Mouse (Mus musculus) adrenal gland, adult (tissue): ENCODE measurements around the gene Smpd1.

Experiments used
- DNase-seq, 2 experiments: peaks; one replicate each; pipeline ENCODE4 v3.0.0; 2022 to 2023; ENCODE audit warnings: low spot score in 1 of 2; ENCODE audit not compliant: inconsistent age in 2 of 2

The Smpd1 gene

GRCm38 (mm10) chr7:105554212-105554942 is at the start of gene Smpd1:
Smpd1 (plus strand) TSS chr7:105554360.
- peak; percentile 93 to 98 for DNase-seq

- DNase-seq = peak; percentile 38 to 74
Observed at GRCm38 (mm10) chr7:105507257-105507656, 46.9 kb upstream of the Smpd1 start.

GRCm38 (mm10) chr7:105510143-105510542 is 44.0 kb upstream of the Smpd1 start:
- no peak for DNase-seq

- DNase-seq = no peak
Observed at GRCm38 (mm10) chr7:105513845-105514291, 40.3 kb upstream of the Smpd1 start.

GRCm38 (mm10) chr7:105514561-105514960 is 39.6 kb upstream of the Smpd1 start:
- DNase-seq = no peak

GRCm38 (mm10) chr7:105515178-105515577 is 39.0 kb upstream of the Smpd1 start:
- DNase-seq = peak; percentile 49 to 86

GRCm38 (mm10) chr7:105516669-105517360 is 37.3 kb upstream of the Smpd1 start:
- DNase-seq = no peak

- DNase-seq = no peak
Observed at GRCm38 (mm10) chr7:105519336-105519735, 34.8 kb upstream of the Smpd1 start.

GRCm38 (mm10) chr7:105519771-105520170 is 34.4 kb upstream of the Smpd1 start:
- no peak for DNase-seq

GRCm38 (mm10) chr7:105520201-105520600 is 34.0 kb upstream of the Smpd1 start:
- DNase-seq = no peak

GRCm38 (mm10) chr7:105524222-105524621 is 29.9 kb upstream of the Smpd1 start:
- DNase-seq = no peak

- DNase-seq = peak in 1 of 2 experiments; percentile 81
Observed at GRCm38 (mm10) chr7:105527306-105527937, 26.7 kb upstream of the Smpd1 start.

GRCm38 (mm10) chr7:105528094-105528493 is 26.1 kb upstream of the Smpd1 start:
- DNase-seq = no peak

GRCm38 (mm10) chr7:105534162-105534561 is 20.0 kb upstream of the Smpd1 start:
- DNase-seq = no peak

GRCm38 (mm10) chr7:105545986-105546385 is 8.2 kb upstream of the Smpd1 start:
- no peak for DNase-seq

- no peak for DNase-seq
Observed at GRCm38 (mm10) chr7:105547970-105548369, 6.2 kb upstream of the Smpd1 start.

- peak in 1 of 2 experiments; percentile 38 for DNase-seq
Observed at GRCm38 (mm10) chr7:105549035-105549434, 5.1 kb upstream of the Smpd1 start.

GRCm38 (mm10) chr7:105553456-105554211 is 526 bp upstream of the Smpd1 start:
- DNase-seq = peak in 1 of 2 experiments; percentile 45

GRCm38 (mm10) chr7:105555571-105555970 is 1.4 kb downstream of the Smpd1 start:
- DNase-seq = no peak

GRCm38 (mm10) chr7:105556406-105556805 is 2.2 kb downstream of the Smpd1 start:
- no peak for DNase-seq

- no peak for DNase-seq
Observed at GRCm38 (mm10) chr7:105557671-105558070, 3.5 kb downstream of the Smpd1 start.
